Mouse (Mus musculus): Measurements from ENCODE around the gene Medag. TPM values are rescaled to one million over a fixed set of nuclear protein-coding genes. Genes with fewer than 3 reads are reported as not detected.
A peak's percentile ranks its signal among the peaks of the same experiment; 100 is the strongest.

Gene Medag
- polyA plus RNA-seq, 1 experiment from 2014 or later, result 0.44 TPM

GRCm38 (mm10) chr5:149386294-149386850 lies 25.2 kb upstream of the Medag start:
- H3K36me3 ChIP-seq, result no peaks in the 10 kb centered on the region
- 77% methylated on average over 5 of the region's 5 CpGs for WGBS
- no peak for ATAC-seq (ENCODE audit: insufficient number of reproducible peaks, insufficient read depth, low FRiP score, low TSS enrichment, low read depth)

GRCm38 (mm10) chr5:149388947-149389346 lies 22.6 kb upstream of the Medag start:
- Histone ChIP-seq H3K9me3 (peaks cover 9% of the 10 kb centered on the region), H3K27ac (no peak overlapping the region), H3K4me3 (replicated peaks) (no peak overlapping the region), H3K4me1 (replicated peaks) (peaks cover 18% of the 10 kb centered on the region), H3K36me3 (no peaks in the 10 kb centered on the region), H3K9ac (replicated peaks) (no peak overlapping the region), H3K4me2 (no peak overlapping the region), H3K27me3 (no peaks in the 10 kb centered on the region)
- WGBS, result 76% methylated on average over 5 of the region's 5 CpGs
- ATAC-seq (ENCODE audit: insufficient number of reproducible peaks, insufficient read depth, low FRiP score, low TSS enrichment, low read depth), result no peak

More at GRCm38 (mm10) chr5:149386294-149386850, 25.2 kb upstream of the Medag start:
- H3K27me3 ChIP-seq, result no peaks in the 10 kb centered on the region
- peaks cover 3% of the 10 kb centered on the region; the same call in 1 of the 2 replicates for H3K9me3 ChIP-seq
- no peak overlapping the region for H3K4me3 ChIP-seq (replicated peaks)
- no peak overlapping the region for H3K4me2 ChIP-seq
- H3K4me1 ChIP-seq (replicated peaks), result peaks cover 15% of the 10 kb centered on the region
- H3K27ac ChIP-seq, result no peak overlapping the region
- no peak overlapping the region for H3K9ac ChIP-seq (replicated peaks)

DNA sequence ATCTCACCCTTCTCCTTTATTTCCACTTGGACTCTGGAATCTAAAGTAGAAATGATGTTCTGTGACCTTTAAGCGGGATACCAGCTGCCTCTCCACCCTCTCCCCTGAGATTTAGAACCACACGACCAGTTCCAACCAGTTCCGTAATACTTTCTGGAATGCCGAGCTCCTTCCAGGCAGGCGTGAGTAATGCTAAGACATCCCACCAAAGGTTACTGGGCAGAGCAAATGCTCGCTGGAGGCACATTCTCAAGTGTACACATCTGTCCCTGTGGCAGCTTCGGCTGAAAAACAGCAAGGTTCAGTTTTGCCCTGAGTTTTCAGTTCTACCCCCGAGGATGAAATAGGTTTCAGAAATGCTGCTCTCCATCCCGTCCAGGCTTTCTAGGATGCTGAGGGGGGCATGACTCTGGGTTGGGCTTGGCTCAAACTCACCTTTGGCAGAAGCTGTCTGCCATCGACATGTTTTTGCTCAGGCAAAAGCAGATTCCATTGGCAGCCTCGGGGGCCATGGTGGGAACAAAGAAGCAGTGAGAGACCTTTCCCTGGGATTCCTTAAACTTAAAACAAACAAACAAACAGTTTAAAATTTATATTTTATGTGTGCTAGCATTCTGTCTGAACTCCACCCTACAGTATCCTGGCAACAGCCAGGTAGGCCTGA lies 21.9 kb upstream of the Medag start:
- H3K4me1 ChIP-seq (replicated peaks), result peaks cover 18% of the 10 kb centered on the region
- H3K9ac ChIP-seq (replicated peaks), result no peak overlapping the region
- WGBS, result 59% methylated on average over 11 of the region's 11 CpGs
- no peak overlapping the region for H3K27ac ChIP-seq
- peaks cover 9% of the 10 kb centered on the region for H3K9me3 ChIP-seq
- no peaks in the 10 kb centered on the region for H3K27me3 ChIP-seq
- no peak overlapping the region for H3K4me2 ChIP-seq
- no peaks in the 10 kb centered on the region for H3K36me3 ChIP-seq
- ATAC-seq (ENCODE audit: insufficient number of reproducible peaks, insufficient read depth, low FRiP score, low TSS enrichment, low read depth), result no peak
- H3K4me3 ChIP-seq (replicated peaks), result no peak overlapping the region

- Histone ChIP-seq H3K4me3 (replicated peaks) (no peak overlapping the region), H3K27me3 (no peaks in the 10 kb centered on the region), H3K4me2 (0 out of 2 replicates have a peak overlapping the region, but pooled peaks have one; percentile 3), H3K9me3 (peaks cover 6% of the 10 kb centered on the region), H3K36me3 (no peaks in the 10 kb centered on the region), H3K4me1 (replicated peaks) (peaks cover 18% of the 10 kb centered on the region), H3K27ac (peak overlapping the region; percentile 64), H3K9ac (replicated peaks) (no peak overlapping the region)
- ATAC-seq (ENCODE audit: insufficient number of reproducible peaks, insufficient read depth, low FRiP score, low TSS enrichment, low read depth), result no peak
- WGBS, result 20% methylated on average over 18 of the region's 18 CpGs
Measured at GRCm38 (mm10) chr5:149391574-149392375, 19.8 kb upstream of the Medag start.

GRCm38 (mm10) chr5:149392420-149392988 lies 19.0 kb upstream of the Medag start:
- Histone ChIP-seq H3K4me2 (no peak overlapping the region), H3K4me1 (replicated peaks) (peaks cover 18% of the 10 kb centered on the region), H3K4me3 (replicated peaks) (no peak overlapping the region), H3K9me3 (peaks cover 6% of the 10 kb centered on the region), H3K36me3 (no peaks in the 10 kb centered on the region), H3K9ac (replicated peaks) (no peak overlapping the region), H3K27ac (0 out of 2 replicates have a peak overlapping the region, but pooled peaks have one; percentile 17), H3K27me3 (no peaks in the 10 kb centered on the region)
- WGBS, result 59% methylated on average over 6 of the region's 6 CpGs
- no peak for ATAC-seq (ENCODE audit: insufficient number of reproducible peaks, insufficient read depth, low FRiP score, low TSS enrichment, low read depth)

GRCm38 (mm10) chr5:149401446-149401975 lies 10.0 kb upstream of the Medag start:
- 85% methylated on average over 7 of the region's 7 CpGs for WGBS
- ATAC-seq (ENCODE audit: insufficient number of reproducible peaks, insufficient read depth, low FRiP score, low TSS enrichment, low read depth), result no peak
- no peaks in the 10 kb centered on the region for H3K36me3 ChIP-seq
- no peak overlapping the region for H3K27ac ChIP-seq
- peaks cover 4% of the 10 kb centered on the region; the same call in 1 of the 2 replicates for H3K9me3 ChIP-seq
- no peaks in the 10 kb centered on the region; the same call in 1 of the 2 replicates for H3K4me1 ChIP-seq (replicated peaks)
- H3K27me3 ChIP-seq, result no peaks in the 10 kb centered on the region
- no peak overlapping the region for H3K9ac ChIP-seq (replicated peaks)
- H3K4me3 ChIP-seq (replicated peaks), result no peak overlapping the region
- no peak overlapping the region for H3K4me2 ChIP-seq

DNA sequence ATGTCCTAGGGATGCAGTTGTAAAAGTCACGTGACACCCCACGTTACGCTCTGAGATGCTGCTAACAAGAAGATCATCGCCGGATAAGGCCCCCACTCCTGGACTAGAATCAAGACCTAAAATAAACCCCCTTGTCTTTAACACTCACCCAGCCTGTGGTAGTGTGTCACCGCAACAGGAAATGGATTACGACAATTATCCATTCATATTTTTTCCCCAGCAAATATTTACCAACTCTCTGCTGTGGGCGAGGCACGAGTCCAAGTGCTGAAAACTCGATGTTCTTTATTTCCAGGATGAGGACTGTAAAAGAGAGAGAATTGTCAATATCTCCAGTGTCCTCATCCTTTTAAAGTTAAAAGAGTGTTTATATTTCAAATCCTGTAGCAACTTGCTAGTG lies 9.5 kb upstream of the Medag start:
- Histone ChIP-seq H3K4me1 (replicated peaks) (no peaks in the 10 kb centered on the region; the same call in 1 of the 2 replicates), H3K27me3 (no peaks in the 10 kb centered on the region), H3K4me3 (replicated peaks) (no peak overlapping the region), H3K9me3 (peaks cover 4% of the 10 kb centered on the region; the same call in 1 of the 2 replicates), H3K9ac (replicated peaks) (no peak overlapping the region), H3K36me3 (no peaks in the 10 kb centered on the region), H3K27ac (no peak overlapping the region), H3K4me2 (no peak overlapping the region)
- no peak for ATAC-seq (ENCODE audit: insufficient number of reproducible peaks, insufficient read depth, low FRiP score, low TSS enrichment, low read depth)
- 92% methylated on average over 10 of the region's 10 CpGs for WGBS

DNA sequence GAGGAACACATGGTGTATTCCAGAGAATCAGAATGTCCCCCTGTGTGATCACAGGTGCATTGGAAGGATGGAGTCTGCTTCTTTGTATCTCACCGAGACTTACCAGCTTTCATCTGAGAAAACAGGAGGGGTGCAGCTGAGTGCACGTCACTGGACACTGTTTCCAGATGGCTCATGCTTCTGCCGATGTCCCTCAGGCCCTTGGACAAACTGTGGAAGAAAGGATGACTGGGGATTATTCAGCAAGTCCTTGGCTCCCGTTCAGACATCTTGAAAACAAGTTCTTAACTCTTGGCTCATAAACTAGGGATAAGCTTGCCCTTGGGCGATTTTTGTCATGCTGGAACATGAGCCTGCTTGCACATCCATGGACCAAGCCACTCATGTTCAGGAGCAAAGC lies 8.2 kb upstream of the Medag start:
- no peak for ATAC-seq (ENCODE audit: insufficient number of reproducible peaks, insufficient read depth, low FRiP score, low TSS enrichment, low read depth)
- no peak overlapping the region for H3K4me2 ChIP-seq
- H3K4me1 ChIP-seq (replicated peaks), result no peaks in the 10 kb centered on the region; the same call in 1 of the 2 replicates
- 66% methylated on average over 5 of the region's 5 CpGs for WGBS
- H3K27me3 ChIP-seq, result no peaks in the 10 kb centered on the region
- peaks cover 9% of the 10 kb centered on the region; the same call in 1 of the 2 replicates for H3K9me3 ChIP-seq
- no peak overlapping the region for H3K27ac ChIP-seq
- H3K4me3 ChIP-seq (replicated peaks), result no peak overlapping the region
- H3K36me3 ChIP-seq, result no peaks in the 10 kb centered on the region
- H3K9ac ChIP-seq (replicated peaks), result no peak overlapping the region

- peaks cover 9% of the 10 kb centered on the region; the same call in 1 of the 2 replicates for H3K9me3 ChIP-seq
- H3K27ac ChIP-seq, result no peak overlapping the region
- H3K4me1 ChIP-seq (replicated peaks), result no peaks in the 10 kb centered on the region; the same call in 1 of the 2 replicates
- no peak for ATAC-seq (ENCODE audit: insufficient number of reproducible peaks, insufficient read depth, low FRiP score, low TSS enrichment, low read depth)
- 80% methylated on average over 5 of the region's 5 CpGs for WGBS
- no peaks in the 10 kb centered on the region for H3K36me3 ChIP-seq
- no peaks in the 10 kb centered on the region for H3K27me3 ChIP-seq
- H3K4me2 ChIP-seq, result no peak overlapping the region
- no peak overlapping the region for H3K9ac ChIP-seq (replicated peaks)
- H3K4me3 ChIP-seq (replicated peaks), result no peak overlapping the region
Measured at GRCm38 (mm10) chr5:149404710-149405109, 6.8 kb upstream of the Medag start.

- Histone ChIP-seq H3K9me3 (peaks cover 9% of the 10 kb centered on the region; the same call in 1 of the 2 replicates), H3K36me3 (no peaks in the 10 kb centered on the region), H3K4me1 (replicated peaks) (peaks cover 9% of the 10 kb centered on the region), H3K27ac (no peak overlapping the region), H3K27me3 (peaks cover 9% of the 10 kb centered on the region; the same call in 1 of the 2 replicates), H3K9ac (replicated peaks) (no peak overlapping the region), H3K4me2 (no peak overlapping the region), H3K4me3 (replicated peaks) (no peak overlapping the region)
- WGBS, result 84% methylated on average over 8 of the region's 8 CpGs
- ATAC-seq (ENCODE audit: insufficient number of reproducible peaks, insufficient read depth, low FRiP score, low TSS enrichment, low read depth), result no peak
Measured at GRCm38 (mm10) chr5:149406791-149407276, 4.7 kb upstream of the Medag start.

Data from limb, embryonic 12.5 days (tissue).